Mouse (Mus musculus): ENCODE results near the gene Plek2. TPM values are rescaled to one million over a fixed set of nuclear protein-coding genes. Genes with fewer than 3 reads are reported as not detected.

Plek2 gene
- polyA plus RNA-seq, 1 experiment, result 4.1 TPM

DNA sequence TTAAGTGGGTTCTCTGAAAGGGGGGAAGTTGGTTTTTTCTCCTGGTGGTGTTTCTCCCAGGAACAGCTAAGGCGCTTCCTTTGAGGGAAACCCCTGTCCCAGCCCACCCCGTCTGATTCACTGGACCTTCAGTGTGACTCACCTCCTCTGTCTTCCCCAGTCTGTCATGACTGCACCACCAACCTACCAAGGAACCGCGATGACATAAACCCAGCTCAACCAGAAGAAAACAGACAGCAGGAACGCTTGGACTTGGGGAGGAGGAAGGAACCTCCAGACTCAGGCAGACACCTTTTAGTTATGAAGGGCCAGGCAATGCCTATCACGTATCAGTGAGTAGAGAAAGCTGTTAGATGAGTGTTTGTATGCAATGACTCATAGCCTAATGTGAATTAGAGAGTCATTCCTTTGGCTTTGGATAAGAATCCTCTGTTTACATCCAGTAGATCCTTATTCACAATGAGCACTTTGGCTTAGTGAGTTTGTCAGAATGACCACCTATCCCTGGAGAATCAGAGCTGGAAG is 1.4 kb upstream of the Plek2 start:
- WGBS, result 74% methylated on average over 6 of the region's 6 CpGs
- no peak for TF ChIP-seq CTCF (IDR thresholded peaks at IDR 0.05; ENCODE audit: control insufficient read depth, insufficient read depth, low read length)
- no peak for TF ChIP-seq POLR2A (IDR thresholded peaks at IDR 0.05; ENCODE audit: borderline replicate concordance, control insufficient read depth, low read depth, low read length)
- Histone ChIP-seq H3K4me1 (ENCODE audit: control insufficient read depth, insufficient read depth, low read length) (peaks cover 4% of the 10 kb centered on the region; the same call in 1 of the 2 replicates), H3K4me3 (replicated peaks; ENCODE audit: control insufficient read depth, low read depth, low read length) (no peak overlapping the region), H3K27ac (ENCODE audit: control insufficient read depth, insufficient read depth, low read depth, low read length, poor library complexity) (no peak overlapping the region)

DNA sequence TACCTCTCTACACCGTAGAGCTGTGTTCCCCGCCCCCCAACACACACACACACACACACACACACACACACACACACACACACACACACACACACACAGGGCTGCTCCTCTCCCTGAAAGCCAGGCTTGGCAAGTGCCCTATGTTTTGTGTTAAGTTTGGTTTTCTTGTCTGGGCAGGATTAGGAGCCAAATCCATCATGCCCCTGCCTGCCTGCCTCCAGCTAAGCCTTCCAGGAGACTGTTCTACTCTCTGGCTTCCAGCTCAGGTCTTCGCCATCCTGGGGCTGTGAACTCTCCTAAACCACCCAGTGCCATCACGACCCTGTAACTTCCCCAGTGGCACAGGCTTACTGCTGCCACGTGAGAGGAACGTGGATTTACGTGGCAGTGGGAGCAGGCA is 2.3 kb downstream of the Plek2 start:
- no peak overlapping the region for H3K4me3 ChIP-seq (replicated peaks; ENCODE audit: control insufficient read depth, low read depth, low read length)
- 86% methylated on average over 7 of the region's 7 CpGs for WGBS
- H3K27ac ChIP-seq (ENCODE audit: control insufficient read depth, insufficient read depth, low read depth, low read length, poor library complexity), result no peak overlapping the region
- H3K4me1 ChIP-seq (ENCODE audit: control insufficient read depth, insufficient read depth, low read length), result peaks cover 2% of the 10 kb centered on the region; the same call in 1 of the 2 replicates
- no peak for TF ChIP-seq CTCF (IDR thresholded peaks at IDR 0.05; ENCODE audit: control insufficient read depth, insufficient read depth, low read length)
- TF ChIP-seq POLR2A (IDR thresholded peaks at IDR 0.05; ENCODE audit: borderline replicate concordance, control insufficient read depth, low read depth, low read length), result no peak

DNA sequence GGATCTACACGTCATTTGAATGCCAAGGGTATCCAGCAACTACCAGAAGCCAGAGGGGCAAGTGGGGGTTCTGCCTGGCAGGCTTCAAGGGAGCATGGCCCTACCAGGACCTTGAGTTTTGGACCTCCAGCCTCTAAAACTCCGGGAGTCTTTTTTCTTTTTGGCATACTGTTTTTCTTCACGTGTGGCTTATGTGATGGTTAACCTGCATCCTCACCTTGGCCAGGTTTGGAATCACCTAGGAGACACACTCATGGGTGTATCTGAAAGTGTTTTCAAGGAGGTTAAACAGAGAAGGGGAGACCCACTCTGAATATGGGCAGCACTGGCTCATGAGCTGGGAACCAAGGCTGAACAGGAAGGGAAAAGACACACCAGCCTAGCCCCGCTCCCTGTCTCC is 3.5 kb downstream of the Plek2 start:
- H3K27ac ChIP-seq (ENCODE audit: control insufficient read depth, insufficient read depth, low read depth, low read length, poor library complexity), result no peak overlapping the region
- peaks cover 2% of the 10 kb centered on the region; the same call in 1 of the 2 replicates for H3K4me1 ChIP-seq (ENCODE audit: control insufficient read depth, insufficient read depth, low read length)
- TF ChIP-seq POLR2A (IDR thresholded peaks at IDR 0.05; ENCODE audit: borderline replicate concordance, control insufficient read depth, low read depth, low read length) (no peak), CTCF (IDR thresholded peaks at IDR 0.05; ENCODE audit: control insufficient read depth, insufficient read depth, low read length) (no peak)
- 86% methylated on average over 4 of the region's 4 CpGs for WGBS
- H3K4me3 ChIP-seq (replicated peaks; ENCODE audit: control insufficient read depth, low read depth, low read length), result no peak overlapping the region

DNA sequence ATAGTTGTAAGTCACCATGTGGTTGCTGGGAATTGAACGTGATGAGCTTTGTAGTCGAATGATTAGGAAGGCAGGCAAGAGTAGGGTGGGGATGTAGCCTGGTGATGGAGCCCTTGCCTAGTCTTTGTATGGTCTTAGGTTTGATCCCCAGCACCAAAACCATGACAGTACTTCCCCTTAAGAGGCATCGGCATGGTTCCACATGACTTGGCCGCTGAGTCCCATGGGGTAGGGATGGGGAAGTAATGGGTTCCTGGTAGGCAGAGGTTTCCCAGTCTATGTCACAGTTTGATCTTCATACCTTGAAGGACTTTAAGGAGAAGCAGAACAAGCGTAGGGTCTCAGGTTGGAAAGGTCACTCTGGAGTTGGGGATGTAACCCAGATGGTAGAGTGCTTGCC is 5.3 kb downstream of the Plek2 start:
- Histone ChIP-seq H3K4me3 (replicated peaks; ENCODE audit: control insufficient read depth, low read depth, low read length) (no peak overlapping the region), H3K27ac (ENCODE audit: control insufficient read depth, insufficient read depth, low read depth, low read length, poor library complexity) (no peak overlapping the region), H3K4me1 (ENCODE audit: control insufficient read depth, insufficient read depth, low read length) (no peaks in the 10 kb centered on the region)
- TF ChIP-seq CTCF (IDR thresholded peaks at IDR 0.05; ENCODE audit: control insufficient read depth, insufficient read depth, low read length), result no peak
- TF ChIP-seq POLR2A (IDR thresholded peaks at IDR 0.05; ENCODE audit: borderline replicate concordance, control insufficient read depth, low read depth, low read length), result no peak
- WGBS, result 63% methylated on average over 5 of the region's 5 CpGs

DNA sequence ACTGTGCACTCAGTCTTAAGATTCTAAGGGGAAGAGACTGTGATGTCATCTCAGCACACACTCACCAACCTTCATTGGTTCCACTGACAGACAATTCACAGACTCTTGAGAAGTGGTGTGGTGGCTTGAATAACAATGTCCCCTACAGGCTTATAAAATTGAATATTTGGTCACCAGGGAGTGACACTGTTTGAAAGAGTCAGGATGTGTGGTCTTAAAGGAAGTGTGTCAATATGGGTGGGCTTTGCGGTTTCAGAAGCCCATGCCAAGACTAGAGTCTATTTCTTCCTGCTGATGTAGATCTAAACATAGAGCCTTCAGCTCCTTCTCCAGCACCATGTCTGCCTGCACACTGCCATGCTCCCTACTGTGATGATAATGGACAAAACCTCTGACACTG is 8.9 kb downstream of the Plek2 start:
- Histone ChIP-seq H3K4me1 (ENCODE audit: control insufficient read depth, insufficient read depth, low read length) (no peaks in the 10 kb centered on the region), H3K27ac (ENCODE audit: control insufficient read depth, insufficient read depth, low read depth, low read length, poor library complexity) (no peak overlapping the region), H3K4me3 (replicated peaks; ENCODE audit: control insufficient read depth, low read depth, low read length) (no peak overlapping the region)
- 64% methylated on average over 1 of the region's 1 CpGs for WGBS
- TF ChIP-seq POLR2A (IDR thresholded peaks at IDR 0.05; ENCODE audit: borderline replicate concordance, control insufficient read depth, low read depth, low read length) (no peak), CTCF (IDR thresholded peaks at IDR 0.05; ENCODE audit: control insufficient read depth, insufficient read depth, low read length) (no peak)

DNA sequence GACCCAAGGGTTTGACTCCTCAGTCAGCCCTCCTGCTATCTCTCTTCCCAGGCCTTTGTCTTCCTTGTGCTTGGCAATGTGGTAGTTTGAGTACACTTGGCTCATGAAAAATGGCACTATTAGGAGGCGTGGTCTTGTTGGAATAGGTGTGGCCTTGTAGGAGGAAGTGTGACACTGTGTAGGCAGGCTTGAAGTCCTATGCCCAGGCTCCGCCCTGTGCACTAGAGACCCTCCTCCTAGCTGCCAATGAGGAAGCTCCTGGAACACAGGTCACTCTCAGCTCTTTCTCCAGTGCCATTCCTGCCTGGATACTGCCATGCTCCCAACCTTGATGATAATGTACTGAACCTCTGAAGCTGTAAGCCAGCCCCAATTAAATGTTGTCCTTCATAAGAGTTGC is 15.6 kb downstream of the Plek2 start:
- H3K4me1 ChIP-seq (ENCODE audit: control insufficient read depth, insufficient read depth, low read length), result no peaks in the 10 kb centered on the region
- no peak overlapping the region for H3K4me3 ChIP-seq (replicated peaks; ENCODE audit: control insufficient read depth, low read depth, low read length)
- no peak for TF ChIP-seq POLR2A (IDR thresholded peaks at IDR 0.05; ENCODE audit: borderline replicate concordance, control insufficient read depth, low read depth, low read length)
- TF ChIP-seq CTCF (IDR thresholded peaks at IDR 0.05; ENCODE audit: control insufficient read depth, insufficient read depth, low read length), result no peak
- WGBS, result 80% methylated on average over 2 of the region's 2 CpGs
- no peak overlapping the region for H3K27ac ChIP-seq (ENCODE audit: control insufficient read depth, insufficient read depth, low read depth, low read length, poor library complexity)

DNA sequence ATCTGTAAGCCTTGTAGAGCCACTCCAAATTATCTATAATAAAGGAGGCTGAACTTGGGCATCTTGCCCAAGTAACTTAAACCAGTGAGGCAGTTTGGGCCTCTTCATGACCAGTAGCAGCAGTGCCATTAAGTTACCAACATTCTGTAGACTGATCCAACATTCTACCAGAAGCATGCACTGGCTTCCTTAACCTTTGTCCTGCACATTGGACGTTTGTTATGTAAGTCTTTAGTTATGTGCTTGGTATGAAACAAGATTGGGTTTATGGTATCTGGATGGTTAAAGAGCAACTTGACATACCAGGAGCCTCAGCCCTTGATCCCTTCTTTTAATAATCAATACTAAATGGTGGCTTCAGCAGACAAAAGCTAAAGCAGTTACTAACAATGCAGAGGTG is 16.7 kb downstream of the Plek2 start:
- H3K4me3 ChIP-seq (replicated peaks; ENCODE audit: control insufficient read depth, low read depth, low read length), result no peak overlapping the region
- no peak overlapping the region for H3K27ac ChIP-seq (ENCODE audit: control insufficient read depth, insufficient read depth, low read depth, low read length, poor library complexity)
- 48% methylated on average over 1 of the region's 1 CpGs for WGBS
- TF ChIP-seq POLR2A (IDR thresholded peaks at IDR 0.05; ENCODE audit: borderline replicate concordance, control insufficient read depth, low read depth, low read length) (no peak), CTCF (IDR thresholded peaks at IDR 0.05; ENCODE audit: control insufficient read depth, insufficient read depth, low read length) (no peak)
- H3K4me1 ChIP-seq (ENCODE audit: control insufficient read depth, insufficient read depth, low read length), result no peaks in the 10 kb centered on the region

DNA sequence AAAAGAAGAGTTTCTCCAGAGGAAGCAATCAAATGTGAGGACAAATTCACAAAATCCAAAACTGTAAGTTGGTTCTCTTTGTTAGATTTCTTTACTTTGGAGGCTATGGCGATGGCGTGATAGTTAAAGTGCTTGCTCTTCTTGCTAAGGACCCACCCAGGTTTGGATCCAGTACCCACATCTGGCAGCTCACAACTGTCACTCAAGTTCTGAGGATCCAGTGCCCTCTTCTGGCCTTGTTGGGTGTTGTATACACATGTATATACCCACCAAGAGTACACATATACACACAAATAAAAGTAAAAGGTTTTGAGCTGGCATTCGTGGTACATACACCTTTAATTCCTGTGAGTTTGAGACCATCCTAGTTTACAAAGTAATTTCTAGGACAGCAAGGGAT is 32.2 kb downstream of the Plek2 start:
- 96% methylated on average over 3 of the region's 3 CpGs for WGBS
- TF ChIP-seq POLR2A (IDR thresholded peaks at IDR 0.05; ENCODE audit: borderline replicate concordance, control insufficient read depth, low read depth, low read length), result no peak
- TF ChIP-seq CTCF (IDR thresholded peaks at IDR 0.05; ENCODE audit: control insufficient read depth, insufficient read depth, low read length), result no peak
- no peak overlapping the region for H3K4me3 ChIP-seq (replicated peaks; ENCODE audit: control insufficient read depth, low read depth, low read length)

DNA sequence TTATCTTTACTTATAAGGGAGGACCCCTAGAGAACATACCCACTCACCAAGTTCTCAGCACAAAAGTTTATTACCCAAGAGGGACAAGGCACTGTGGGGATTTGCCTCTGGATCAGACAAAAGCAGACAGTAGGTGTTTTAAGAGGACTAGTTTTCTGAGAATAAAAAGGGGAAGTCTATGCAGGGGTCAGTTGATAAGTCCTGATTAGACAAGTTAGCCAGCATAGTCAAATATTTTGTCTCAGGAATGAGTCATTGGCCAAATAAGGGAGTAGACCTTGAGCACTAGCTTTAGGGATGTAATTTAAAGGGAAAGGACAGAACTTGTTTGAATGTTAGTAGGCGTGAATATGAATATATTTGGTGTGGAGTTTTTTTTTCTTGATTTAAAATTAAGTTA is 38.6 kb downstream of the Plek2 start:
- 74% methylated on average over 1 of the region's 1 CpGs for WGBS
- Histone ChIP-seq H3K27ac (ENCODE audit: control insufficient read depth, insufficient read depth, low read depth, low read length, poor library complexity) (no peak overlapping the region), H3K4me3 (replicated peaks; ENCODE audit: control insufficient read depth, low read depth, low read length) (no peak overlapping the region), H3K4me1 (ENCODE audit: control insufficient read depth, insufficient read depth, low read length) (no peaks in the 10 kb centered on the region; the same call in 1 of the 2 replicates)
- TF ChIP-seq CTCF (IDR thresholded peaks at IDR 0.05; ENCODE audit: control insufficient read depth, insufficient read depth, low read length) (no peak), POLR2A (IDR thresholded peaks at IDR 0.05; ENCODE audit: borderline replicate concordance, control insufficient read depth, low read depth, low read length) (no peak)

More for the DNA sequence above, 32.2 kb downstream of the Plek2 start:
- Histone ChIP-seq H3K27ac (ENCODE audit: control insufficient read depth, insufficient read depth, low read depth, low read length, poor library complexity) (no peak overlapping the region), H3K4me1 (ENCODE audit: control insufficient read depth, insufficient read depth, low read length) (no peaks in the 10 kb centered on the region)

All from bone marrow, adult 2 months (tissue).